Mouse (Mus musculus) liver, postnatal 0 days (tissue): ENCODE data around the gene Nt5m. TPM values are rescaled to one million over a fixed set of nuclear protein-coding genes. Genes with fewer than 3 reads are reported as not detected.

Source experiments
- ATAC-seq: fragments of 200-750 bp; cut with Nextera tagmentation; 2 replicates; pipeline ENCODE4 v1.8.0; 2017; ENCODE audit warnings: mild to moderate bottlenecking, moderate library complexity
- DNase-seq: peaks from one replicate; pipeline ENCODE4 v3.0.0-alpha.2; 2016
- H3K27ac ChIP-seq: fragments of 300-500 bp; sonication (generic); 2 replicates; pipeline ENCODE4 v1.5.1; 2014; ENCODE audit warnings: antibody characterized with exemption, moderate library complexity, mild to moderate bottlenecking, low read depth
- H3K27me3 ChIP-seq: fragments of 300-500 bp; sonication (generic); 2 replicates; pipeline ENCODE4 v1.6.1; 2014; ENCODE audit warnings: low read length, control low read depth, mixed read lengths; ENCODE audit not compliant: insufficient read depth
- H3K36me3 ChIP-seq: fragments of 300-500 bp; sonication (generic); replicated peaks from 2 replicates; pipeline ENCODE4 v1.6.1; 2014; ENCODE audit warnings: mild to moderate bottlenecking, control low read depth, low read length, moderate library complexity, mixed read lengths; ENCODE audit not compliant: insufficient read depth
- H3K4me1 ChIP-seq: fragments of 300-500 bp; sonication (generic); 2 replicates; pipeline ENCODE4 v1.6.1; 2014; ENCODE audit warnings: antibody characterized with exemption, mild to moderate bottlenecking, control low read depth; ENCODE audit not compliant: insufficient read depth
- H3K4me2 ChIP-seq: fragments of 300-500 bp; sonication (generic); 2 replicates; pipeline ENCODE4 v1.6.1; 2014; ENCODE audit warnings: low read depth, mild to moderate bottlenecking, low read length, moderate library complexity, mixed read lengths
- H3K4me3 ChIP-seq: fragments of 300-500 bp; sonication (generic); 2 replicates; pipeline ENCODE4 v1.5.1; 2014; ENCODE audit warnings: low read depth, low read length
- H3K9ac ChIP-seq: fragments of 300-500 bp; sonication (generic); replicated peaks from 2 replicates; pipeline ENCODE4 v1.6.1; 2014; ENCODE audit warnings: mild to moderate bottlenecking, moderate library complexity
- H3K9me3 ChIP-seq: fragments of 300-500 bp; sonication (generic); 2 replicates; pipeline ENCODE4 v1.6.1; 2016; ENCODE audit warnings: mild to moderate bottlenecking, control low read depth, low read length, mixed read lengths
- CTCF ChIP-seq: sonication (generic); IDR thresholded peaks from 2 replicates; pipeline ENCODE4 v1.5.1; 2016; ENCODE audit warnings: antibody characterized with exemption, low read depth
- EP300 ChIP-seq: IDR thresholded peaks from 2 replicates; pipeline ENCODE4 v1.6.1; 2016; ENCODE audit warnings: antibody characterized with exemption, low read depth, mild to moderate bottlenecking
- WGBS: fragments of 180-500 bp; shearing (Covaris S2); extraction: QIAGEN DNeasy Blood & Tissue Kit; methylation state at CpG from one replicate; pipeline ENCODE4 v1.1.7; 2014; ENCODE audit not compliant: insufficient replicate concordance; 5-methylcytosine and 5-hydroxymethylcytosine counted together
- polyA plus RNA-seq: library from polyadenylated mRNA; unstranded; fragments of >200 nt; fragmentation: Nextera tagmentation; extraction: Ambion mirVana; gene quantifications from 2 replicates; pipeline ENCODE4 v1.2.1, GENCODE M21; 2015

The Nt5m gene
- polyA plus RNA-seq, 1 experiment from 2014 or later: 16.0 TPM

DNA sequence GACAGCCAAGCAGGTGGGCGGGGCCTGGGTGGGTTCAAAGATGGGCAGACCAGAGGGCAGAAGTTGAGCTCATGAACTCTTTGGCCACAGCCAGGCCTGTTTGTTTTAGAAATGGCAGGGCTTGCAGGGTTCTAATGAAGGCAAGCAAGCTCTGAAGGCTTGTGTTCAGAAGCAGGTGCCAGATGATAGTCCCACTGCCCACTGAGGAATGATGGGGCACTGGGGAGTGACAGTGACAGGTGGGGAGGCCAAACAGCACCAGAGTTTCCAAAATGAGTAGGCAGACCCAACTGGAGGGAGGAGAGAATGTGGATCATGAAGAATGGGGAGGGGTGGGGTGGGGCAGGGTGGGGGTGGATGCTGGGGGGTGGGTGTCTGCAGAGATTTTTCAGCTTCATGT, 34.0 kb upstream of the Nt5m start:
- no peak for DNase-seq
- no peak overlapping the region for H3K4me2 ChIP-seq
- H3K4me3 ChIP-seq: no peak overlapping the region
- H3K9me3 ChIP-seq: no peaks in the 10 kb centered on the region
- H3K36me3 ChIP-seq: peaks cover 69% of the 10 kb centered on the region
- no peaks in the 10 kb centered on the region for H3K27me3 ChIP-seq
- peaks cover 6% of the 10 kb centered on the region for H3K4me1 ChIP-seq
- no peak overlapping the region for H3K9ac ChIP-seq
- no peak for ATAC-seq
- WGBS: 78% methylated on average over 1 of the region's 1 CpGs
- TF ChIP-seq EP300 (no peak), CTCF (no peak)
- no peak overlapping the region for H3K27ac ChIP-seq

GRCm38 (mm10) chr11:59805656-59806055, 33.6 kb upstream of the Nt5m start:
- Histone ChIP-seq H3K9ac (no peak overlapping the region), H3K36me3 (peaks cover 65% of the 10 kb centered on the region), H3K4me2 (no peak overlapping the region), H3K27me3 (no peaks in the 10 kb centered on the region), H3K27ac (no peak overlapping the region), H3K4me1 (peaks cover 7% of the 10 kb centered on the region), H3K4me3 (no peak overlapping the region), H3K9me3 (no peaks in the 10 kb centered on the region)
- DNase-seq (no peak), ATAC-seq (no peak)
- WGBS: 95% methylated on average over 2 of the region's 2 CpGs
- TF ChIP-seq EP300: no peak
- no peak for TF ChIP-seq CTCF

- WGBS: 74% methylated on average over 14 of the region's 14 CpGs
These were observed 30.9 kb upstream of the Nt5m start for GRCm38 (mm10) chr11:59808170-59808960.

GRCm38 (mm10) chr11:59809071-59809669, 30.1 kb upstream of the Nt5m start:
- H3K4me3 ChIP-seq: peak overlapping the region; percentile 69
- peak overlapping the region; percentile 86 for H3K9ac ChIP-seq
- 0% methylated on average over 15 of the region's 15 CpGs for WGBS
- H3K4me1 ChIP-seq: peaks cover 16% of the 10 kb centered on the region
- TF ChIP-seq CTCF: no peak
- TF ChIP-seq EP300: no peak
- H3K4me2 ChIP-seq: peak overlapping the region; percentile 86
- DNase-seq (peak; percentile 46), ATAC-seq (peak; percentile 52)
- no peaks in the 10 kb centered on the region for H3K9me3 ChIP-seq
- H3K36me3 ChIP-seq: peaks cover 34% of the 10 kb centered on the region
- H3K27me3 ChIP-seq: no peaks in the 10 kb centered on the region
- H3K27ac ChIP-seq: peak overlapping the region; percentile 89

More at GRCm38 (mm10) chr11:59808170-59808960, 30.9 kb upstream of the Nt5m start:
- H3K4me2 ChIP-seq: peak overlapping the region; percentile 86
- peaks cover 12% of the 10 kb centered on the region for H3K4me1 ChIP-seq
- DNase-seq: no peak
- H3K9ac ChIP-seq: peak overlapping the region; percentile 86
- H3K27me3 ChIP-seq: no peaks in the 10 kb centered on the region
- H3K27ac ChIP-seq: peak overlapping the region; percentile 89
- TF ChIP-seq CTCF (no peak), EP300 (no peak)
- H3K4me3 ChIP-seq: peak overlapping the region; percentile 69
- no peaks in the 10 kb centered on the region for H3K9me3 ChIP-seq
- ATAC-seq: no peak
- peaks cover 41% of the 10 kb centered on the region for H3K36me3 ChIP-seq

- TF ChIP-seq CTCF (peak; percentile 63), EP300 (peak; percentile 87)
- peak; percentile 92 for ATAC-seq
- H3K9me3 ChIP-seq: no peaks in the 10 kb centered on the region
- H3K9ac ChIP-seq: peak within 1 kb of the TSS; percentile 86
- WGBS: under 1% methylated on average over 52 of the region's 52 CpGs
- H3K4me2 ChIP-seq: peak within 1 kb of the TSS; percentile 86
- H3K27me3 ChIP-seq: no peaks in the 10 kb centered on the region
- peak within 1 kb of the TSS; percentile 89 for H3K27ac ChIP-seq
- peaks cover 27% of the 10 kb centered on the region for H3K36me3 ChIP-seq
- peak; percentile 90 for DNase-seq
- peak within 1 kb of the TSS; percentile 69 for H3K4me3 ChIP-seq
- peaks cover 21% of the 10 kb centered on the region for H3K4me1 ChIP-seq
These were observed 29.4 kb upstream of the Nt5m start, which contains the start of gene Flcn for GRCm38 (mm10) chr11:59809670-59810474. Gene Flcn (minus strand): TSS chr11:59810016.
